Mouse (Mus musculus): ENCODE data around the gene Ddc. TPM values are rescaled to one million over a fixed set of nuclear protein-coding genes. Genes with fewer than 3 reads are reported as not detected.

Gene Ddc
- total and polyA plus RNA-seq, 3 experiments = 0.17 to 0.33 TPM; not detected in 1

DNA sequence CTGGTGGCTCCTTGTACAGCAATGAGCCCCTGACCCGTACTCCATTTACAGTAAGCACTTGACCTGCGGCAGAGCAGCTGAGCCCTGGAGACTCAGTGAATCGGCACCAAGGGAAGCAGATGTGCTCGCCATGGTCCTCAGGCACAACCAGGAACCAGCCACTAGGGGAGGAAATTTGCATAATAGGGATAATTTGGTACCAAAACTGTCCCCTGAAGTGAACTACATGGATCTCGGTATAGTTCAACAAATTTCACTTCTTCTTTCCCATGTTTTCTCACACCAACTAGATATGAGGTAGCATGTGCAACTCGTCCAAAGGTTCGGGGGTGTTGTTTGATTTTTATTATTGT is 121.1 kb downstream of the Ddc start:
- dilution Hi-C loops (cut with MboI; ENCODE audit: extremely low pct_ligation_motif_present, extremely low pct_unique_long_range_greater_than_20kb, low sequenced_read_pairs) (no loop called here), in situ Hi-C loops (cut with MboI; ENCODE audit: low pct_ligation_motif_present, low pct_unique_long_range_greater_than_20kb, low sequenced_read_pairs) (no loop called here)
- Histone ChIP-seq H3K79me2 (replicated peaks; ENCODE audit: control insufficient read depth, extremely low read depth, insufficient read depth, poor library complexity, severe bottlenecking) (no peaks in the 10 kb centered on the region; the same call in 1 of the 2 replicates), H3K4me2 (ENCODE audit: insufficient read depth, low read depth, poor library complexity, severe bottlenecking) (peak overlapping the region; percentile 39), H3K27me3 (replicated peaks) (no peaks in the 10 kb centered on the region), H3K4me3 (replicated peaks in 1 of 3; ENCODE audit: low read depth in 2 of 3, low read length in 2 of 3, poor library complexity in 1 of 3) (peak overlapping the region in 1 of 3 experiments; percentile 23), H3K36me3 (replicated peaks in 1 of 2; ENCODE audit: control insufficient read depth in 1 of 2, insufficient read depth in 1 of 2, low read length in 1 of 2) (peaks cover 10 to 30% of the 10 kb centered on the region in 2 experiments), H3K9ac (ENCODE audit: insufficient read depth, low read depth) (peak overlapping the region; percentile 30), H3K4me1 (ENCODE audit: control insufficient read depth in 1 of 2, insufficient read depth in 2 of 2) (peaks cover 38 to 98% of the 10 kb centered on the region in 2 experiments), H3K27ac (ENCODE audit: insufficient read depth, low read depth) (peak overlapping the region; percentile 90), H3K9me3 (replicated peaks; ENCODE audit: low read length) (no peaks in the 10 kb centered on the region)
- TF ChIP-seq ZC3H11A (IDR thresholded peaks at IDR 0.05; ENCODE audit: low read depth, low read length) (no peak), JUN (IDR thresholded peaks at IDR 0.05; ENCODE audit: insufficient read depth, low read depth, low read length) (no peak; the same call in 1 of the 2 replicates), RAD21 (IDR thresholded peaks at IDR 0.05; ENCODE audit: low read depth, low read length) (no peak; the same call in 1 of the 2 replicates), MEF2A (IDR thresholded peaks at IDR 0.05; ENCODE audit: borderline replicate concordance, low read depth, low read length) (peak; percentile 95), UBTF (IDR thresholded peaks at IDR 0.05; ENCODE audit: low read depth, low read length) (0 out of 2 replicates have a peak, but pooled peaks have one; percentile 22), BHLHE40 (IDR thresholded peaks at IDR 0.05; ENCODE audit: low read depth, low read length) (peak; percentile 85), KAT2A (IDR thresholded peaks at IDR 0.05; ENCODE audit: insufficient replicate concordance, low read length) (no peak), CTCF (conservative IDR thresholded peaks at IDR 0.05 in 1 of 2, IDR thresholded peaks at IDR 0.05 in 1 of 2; ENCODE audit: low read depth in 2 of 2, low read length in 2 of 2) (peak; percentile 50 to 78; a peak in 3 of 4 replicates), EP300 (IDR thresholded peaks at IDR 0.05; ENCODE audit: low read length) (peak; percentile 98), MAX (IDR thresholded peaks at IDR 0.05; ENCODE audit: low read length) (peak; percentile 83; the same call in 1 of the 2 replicates), JUND (conservative IDR thresholded peaks at IDR 0.05; ENCODE audit: low read depth, low read length) (peak; percentile 61; the same call in 1 of the 2 replicates), TCF12 (IDR thresholded peaks at IDR 0.05; ENCODE audit: low read depth, low read length) (peak; percentile 97), POLR2AphosphoS2 (IDR thresholded peaks at IDR 0.05; ENCODE audit: low read depth, low read length) (0 out of 2 replicates have a peak, but pooled peaks have one; percentile 31), SIN3A (IDR thresholded peaks at IDR 0.05; ENCODE audit: low read length) (peak; percentile 60), CHD2 (IDR thresholded peaks at IDR 0.05; ENCODE audit: low read length) (peak; percentile 15; the same call in 1 of the 2 replicates), USF2 (conservative IDR thresholded peaks at IDR 0.05; ENCODE audit: low read depth, low read length) (no peak), MAFK (IDR thresholded peaks at IDR 0.05; ENCODE audit: insufficient replicate concordance, low read length) (0 out of 2 replicates have a peak, but pooled peaks have one; percentile 46), NELFE (IDR thresholded peaks at IDR 0.05; ENCODE audit: low read depth, low read length) (no peak), ELF1 (IDR thresholded peaks at IDR 0.05; ENCODE audit: low read depth, low read length) (peak; percentile 80; the same call in 1 of the 2 replicates), ZMIZ1 (IDR thresholded peaks at IDR 0.05; ENCODE audit: low read depth, low read length) (no peak; the same call in none of the 2 replicates), MYC (IDR thresholded peaks at IDR 0.05; ENCODE audit: low read depth, low read length) (peak; percentile 94), TBP (conservative IDR thresholded peaks at IDR 0.05; ENCODE audit: low read depth, low read length) (peak; percentile 65; the same call in 1 of the 2 replicates), IRF4 (IDR thresholded peaks at IDR 0.05; ENCODE audit: low read depth, low read length) (peak; percentile 94), ETS1 (conservative IDR thresholded peaks at IDR 0.05; ENCODE audit: low read depth, low read length) (peak; percentile 92), SMC3 (IDR thresholded peaks at IDR 0.05; ENCODE audit: low read depth, low read length) (0 out of 2 replicates have a peak, but pooled peaks have one; percentile 6), USF1 (IDR thresholded peaks at IDR 0.05; ENCODE audit: low read depth, low read length) (no peak), PAX5 (IDR thresholded peaks at IDR 0.05; ENCODE audit: low read length) (no peak), RCOR1 (conservative IDR thresholded peaks at IDR 0.05; ENCODE audit: low read depth, low read length) (no peak; the same call in none of the 2 replicates)
- peak; percentile 93 for DNase-seq (ENCODE audit: extremely low read depth)

Data from CH12.LX (cell line).